Mouse (Mus musculus) stomach, postnatal 0 days (tissue): ENCODE measurements around the gene Prdm1. TPM values are rescaled to one million over a fixed set of nuclear protein-coding genes. Genes with fewer than 3 reads are reported as not detected.
A peak's percentile ranks its signal among the peaks of the same experiment; 100 is the strongest.

Source experiments
- ATAC-seq: fragments of 200-750 bp; cut with Nextera tagmentation; 2 replicates; pipeline ENCODE4 v1.8.0; 2017; ENCODE audit not compliant: low FRiP score, low TSS enrichment
- DNase-seq: peaks from one replicate; pipeline ENCODE4 v3.0.0-alpha.2; 2016; ENCODE audit warnings: low spot score
- H3K27ac ChIP-seq: fragments of 300-500 bp; sonication (generic); replicated peaks from 2 replicates; pipeline ENCODE4 v1.5.1; 2014; ENCODE audit warnings: mild to moderate bottlenecking, control low read depth
- H3K27me3 ChIP-seq: fragments of 300-500 bp; sonication (generic); 2 replicates; pipeline ENCODE4 v1.6.1; 2014; ENCODE audit warnings: low read length; ENCODE audit not compliant: control insufficient read depth, insufficient read depth
- H3K36me3 ChIP-seq: fragments of 300-500 bp; sonication (generic); 2 replicates; pipeline ENCODE4 v1.6.1; 2014; ENCODE audit warnings: low read length, mixed read lengths; ENCODE audit not compliant: control insufficient read depth, insufficient read depth
- H3K4me1 ChIP-seq: fragments of 300-500 bp; sonication (generic); replicated peaks from 2 replicates; pipeline ENCODE4 v1.6.1; 2014; ENCODE audit warnings: antibody characterized with exemption; ENCODE audit not compliant: control insufficient read depth, insufficient read depth
- H3K4me2 ChIP-seq: fragments of 300-500 bp; sonication (generic); replicated peaks from 2 replicates; pipeline ENCODE4 v1.6.1; 2014; ENCODE audit warnings: low read depth, mild to moderate bottlenecking, control low read depth, moderate library complexity
- H3K4me3 ChIP-seq: fragments of 300-500 bp; sonication (generic); 2 replicates; pipeline ENCODE4 v1.5.1; 2014; ENCODE audit warnings: low read depth, low read length, control low read depth
- H3K9ac ChIP-seq: fragments of 300-500 bp; sonication (generic); 2 replicates; pipeline ENCODE4 v1.6.1; 2014; ENCODE audit warnings: mild to moderate bottlenecking, low read length, control low read depth, mixed read lengths
- H3K9me3 ChIP-seq: fragments of 300-500 bp; sonication (generic); 2 replicates; pipeline ENCODE4 v1.6.1; 2016; ENCODE audit warnings: low read length; ENCODE audit not compliant: control insufficient read depth
- CTCF ChIP-seq: IDR thresholded peaks from 2 replicates; pipeline ENCODE4 v1.5.1; 2016; ENCODE audit warnings: antibody characterized with exemption, low read depth, mild to moderate bottlenecking, moderate library complexity
- EP300 ChIP-seq: optimal IDR thresholded peaks from 2 replicates; pipeline ENCODE3; 2016; ENCODE audit warnings: antibody characterized with exemption
- WGBS: fragments of 180-500 bp; shearing (Covaris S2); extraction: QIAGEN DNeasy Blood & Tissue Kit; methylation state at CpG from one replicate; pipeline ENCODE4 v1.1.7; 2014; 5-methylcytosine and 5-hydroxymethylcytosine counted together
- polyA plus RNA-seq: library from polyadenylated mRNA; unstranded; fragments of >200 nt; fragmentation: Nextera tagmentation; extraction: Ambion mirVana; gene quantifications from 2 replicates; pipeline ENCODE4 v1.2.1, GENCODE M21; 2015

Prdm1 gene
- polyA plus RNA-seq, 1 experiment from 2014 or later: 5.9 TPM

- under 1% methylated on average over 54 of the region's 54 CpGs for WGBS
- H3K4me1 ChIP-seq: no peaks in the 10 kb centered on the region
- H3K36me3 ChIP-seq: no peaks in the 10 kb centered on the region
- TF ChIP-seq CTCF (peak; percentile 69), EP300 (no peak)
- peak overlapping the region; percentile 57 for H3K9ac ChIP-seq
- peak; percentile 80 for DNase-seq
- peak overlapping the region; percentile 55 for H3K4me3 ChIP-seq
- H3K4me2 ChIP-seq: peak overlapping the region; percentile 90
- ATAC-seq: peak; percentile 87
- H3K27me3 ChIP-seq: no peaks in the 10 kb centered on the region
- H3K9me3 ChIP-seq: no peaks in the 10 kb centered on the region
- H3K27ac ChIP-seq: peak overlapping the region; percentile 49; the same call in 1 of the 2 replicates
Measured at GRCm38 (mm10) chr10:44458534-44459315, 69.6 kb downstream of the Prdm1 start.

DNA sequence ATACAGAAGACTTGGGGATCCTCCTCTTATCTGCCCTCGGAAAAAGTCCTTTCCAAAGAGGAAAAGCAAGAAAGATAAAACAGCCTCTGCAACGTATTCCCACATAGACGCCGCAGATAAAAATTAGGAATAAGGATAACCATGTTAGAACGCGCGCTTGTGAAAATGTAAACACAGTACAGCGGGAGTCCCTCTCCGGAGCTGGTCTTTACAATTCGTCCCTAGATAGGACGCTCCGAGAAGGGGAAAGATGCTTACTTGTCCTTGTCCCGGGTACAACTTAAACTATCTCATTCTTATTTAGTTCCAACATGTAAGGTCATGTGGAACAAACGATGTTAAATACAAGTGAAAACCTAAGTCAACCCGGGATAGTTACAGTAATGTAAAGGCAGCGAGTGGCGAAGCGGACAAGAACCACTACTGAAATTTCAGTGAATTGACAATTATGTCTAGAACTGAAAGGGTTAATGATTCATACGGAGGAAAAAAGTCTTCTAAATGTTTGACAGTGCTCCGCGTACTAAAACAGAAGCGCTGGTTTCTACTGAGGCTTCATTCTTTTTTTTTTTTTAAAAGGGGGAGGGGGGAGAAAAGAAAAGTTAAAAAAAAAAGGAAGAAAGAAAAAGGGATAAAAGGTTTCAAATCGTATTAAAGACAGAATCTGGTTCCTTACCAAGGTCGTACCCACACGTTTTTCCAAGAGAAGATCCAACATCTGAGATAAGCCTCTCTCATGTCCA, 70.3 kb downstream of the Prdm1 start:
- no peaks in the 10 kb centered on the region for H3K9me3 ChIP-seq
- under 1% methylated on average over 25 of the region's 25 CpGs for WGBS
- ATAC-seq: no peak
- peak overlapping the region; percentile 55 for H3K4me3 ChIP-seq
- H3K4me2 ChIP-seq: peak overlapping the region; percentile 90
- H3K4me1 ChIP-seq: no peaks in the 10 kb centered on the region
- TF ChIP-seq EP300 (no peak), CTCF (no peak)
- peak overlapping the region; percentile 49; the same call in 1 of the 2 replicates for H3K27ac ChIP-seq
- DNase-seq: no peak
- H3K27me3 ChIP-seq: no peaks in the 10 kb centered on the region
- peak overlapping the region; percentile 57 for H3K9ac ChIP-seq
- no peaks in the 10 kb centered on the region for H3K36me3 ChIP-seq

- peak; percentile 26 for DNase-seq
- WGBS: 7% methylated on average over 31 of the region's 31 CpGs
- Histone ChIP-seq H3K27me3 (no peaks in the 10 kb centered on the region), H3K4me2 (peak overlapping the region; percentile 90), H3K36me3 (no peaks in the 10 kb centered on the region), H3K4me1 (no peaks in the 10 kb centered on the region), H3K9ac (peak overlapping the region; percentile 32; the same call in 1 of the 2 replicates), H3K4me3 (peak overlapping the region; percentile 55), H3K27ac (no peak overlapping the region), H3K9me3 (no peaks in the 10 kb centered on the region)
- no peak for ATAC-seq
- TF ChIP-seq EP300 (no peak), CTCF (no peak)
Measured at GRCm38 (mm10) chr10:44456757-44457595, 71.3 kb downstream of the Prdm1 start.

GRCm38 (mm10) chr10:44454753-44455152, 73.5 kb downstream of the Prdm1 start:
- Histone ChIP-seq H3K4me3 (no peak overlapping the region), H3K9ac (no peak overlapping the region)
- DNase-seq: peak; percentile 45

GRCm38 (mm10) chr10:44454111-44454510, 74.2 kb downstream of the Prdm1 start:
- ATAC-seq: no peak
- H3K9ac ChIP-seq: no peak overlapping the region

More at GRCm38 (mm10) chr10:44454753-44455152, 73.5 kb downstream of the Prdm1 start:
- Histone ChIP-seq H3K27me3 (no peaks in the 10 kb centered on the region), H3K27ac (no peak overlapping the region), H3K36me3 (no peaks in the 10 kb centered on the region), H3K4me2 (no peak overlapping the region), H3K9me3 (no peaks in the 10 kb centered on the region), H3K4me1 (no peaks in the 10 kb centered on the region)
- 55% methylated on average over 4 of the region's 4 CpGs for WGBS
- peak; percentile 84 for ATAC-seq
- TF ChIP-seq CTCF (peak; percentile 62), EP300 (no peak)

More at GRCm38 (mm10) chr10:44454111-44454510, 74.2 kb downstream of the Prdm1 start:
- Histone ChIP-seq H3K4me3 (no peak overlapping the region), H3K4me2 (no peak overlapping the region), H3K4me1 (no peaks in the 10 kb centered on the region), H3K9me3 (no peaks in the 10 kb centered on the region), H3K27ac (no peak overlapping the region), H3K36me3 (no peaks in the 10 kb centered on the region), H3K27me3 (no peaks in the 10 kb centered on the region)
- no peak for DNase-seq
- TF ChIP-seq CTCF (no peak), EP300 (no peak)
- WGBS: 48% methylated on average over 2 of the region's 2 CpGs
